Mouse (Mus musculus) cerebellum, adult 9-11 months (tissue): ENCODE data around the gene Ddc.

Source experiments
- DNase-seq: peaks from one replicate; pipeline ENCODE4 v3.0.0; 2022

The Ddc gene

DNA sequence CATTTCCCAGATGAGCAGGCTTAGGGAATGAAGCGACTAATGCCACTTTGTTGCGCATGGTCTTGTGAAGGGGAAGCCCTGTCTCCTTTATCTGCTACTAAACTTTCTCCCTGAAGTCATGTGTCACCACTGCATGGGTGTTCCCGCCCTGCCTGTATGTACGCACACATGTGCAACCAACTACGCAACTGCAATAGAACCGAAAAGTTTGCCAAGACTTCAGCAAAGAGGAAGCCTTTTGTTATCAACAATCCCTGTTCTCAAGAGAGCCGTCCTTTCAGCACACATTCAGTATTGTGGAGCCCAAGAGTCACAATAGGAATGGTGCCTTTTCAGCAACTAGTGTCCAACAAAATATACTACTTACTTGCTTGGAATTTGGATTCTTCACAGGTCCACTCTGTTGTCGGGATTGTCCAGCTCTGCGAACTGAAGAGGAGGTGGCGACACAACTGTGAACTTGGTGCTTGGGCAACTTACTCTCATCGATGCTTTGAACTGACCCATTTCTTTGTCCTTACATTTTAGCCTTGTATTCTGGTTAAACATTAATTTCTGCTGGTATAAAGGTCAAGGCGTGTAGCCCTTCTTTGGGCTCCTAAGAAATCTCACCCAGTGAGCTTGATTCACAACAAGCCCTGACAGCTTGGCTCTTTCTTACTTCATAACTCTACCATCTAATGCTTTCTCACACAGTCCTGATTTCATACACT lies at the start of gene Ddc:
Gene Ddc (minus strand): TSS at position 500 of the 713 bp plus-strand sequence.
- no peak for DNase-seq

DNA sequence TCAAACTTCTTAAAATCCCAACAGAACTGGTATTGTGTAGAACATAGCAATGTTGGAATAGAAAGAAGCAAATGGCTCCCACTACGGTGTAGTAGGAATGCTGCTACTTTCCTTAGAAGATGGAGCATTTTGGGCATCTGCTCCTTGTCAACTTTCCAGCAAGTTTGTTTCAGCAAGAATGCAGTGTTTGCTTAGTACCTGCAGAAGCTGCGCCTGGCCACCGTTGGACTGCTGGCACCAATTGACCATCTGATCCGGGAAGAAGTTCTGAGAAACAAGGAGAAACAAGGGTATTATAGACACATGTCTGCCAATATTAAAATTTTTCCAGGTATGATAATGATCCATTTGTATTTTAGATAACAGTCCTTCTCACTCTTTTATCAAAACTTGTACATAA lies 47.8 kb upstream of the Ddc start:
- DNase-seq: no peak

DNA sequence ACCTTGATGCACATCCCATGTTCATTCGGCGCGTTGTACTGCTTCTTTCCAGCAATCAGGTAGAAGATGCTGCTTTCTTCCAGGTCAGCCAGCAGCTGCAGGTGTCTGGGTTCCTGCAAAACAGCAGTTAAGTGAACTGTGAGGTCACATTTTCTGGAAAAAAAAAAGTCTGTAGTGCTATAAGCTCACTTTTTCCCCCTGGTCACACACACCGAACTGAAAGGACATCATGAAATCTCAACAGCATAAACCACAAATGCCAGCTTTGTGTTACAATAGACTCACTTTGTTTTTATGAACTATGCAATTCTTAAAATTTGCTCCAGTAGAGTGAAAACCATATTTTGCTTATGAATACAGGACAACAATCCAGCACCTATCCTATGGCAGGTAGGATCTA lies 46.9 kb upstream of the Ddc start:
- DNase-seq: no peak

DNA sequence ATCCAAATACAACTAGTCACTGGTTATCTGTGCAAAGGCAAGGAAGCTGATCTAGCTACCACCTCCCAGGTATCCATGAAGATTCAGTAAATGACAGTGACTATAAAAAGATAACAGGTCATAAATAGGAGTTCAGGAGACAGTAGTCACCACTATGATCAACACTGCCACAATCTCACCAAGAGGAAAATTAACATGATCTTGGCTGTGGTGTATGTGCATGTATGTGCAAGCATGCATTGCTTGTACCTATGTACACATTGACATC lies 46.1 kb upstream of the Ddc start:
- DNase-seq: no peak

DNA sequence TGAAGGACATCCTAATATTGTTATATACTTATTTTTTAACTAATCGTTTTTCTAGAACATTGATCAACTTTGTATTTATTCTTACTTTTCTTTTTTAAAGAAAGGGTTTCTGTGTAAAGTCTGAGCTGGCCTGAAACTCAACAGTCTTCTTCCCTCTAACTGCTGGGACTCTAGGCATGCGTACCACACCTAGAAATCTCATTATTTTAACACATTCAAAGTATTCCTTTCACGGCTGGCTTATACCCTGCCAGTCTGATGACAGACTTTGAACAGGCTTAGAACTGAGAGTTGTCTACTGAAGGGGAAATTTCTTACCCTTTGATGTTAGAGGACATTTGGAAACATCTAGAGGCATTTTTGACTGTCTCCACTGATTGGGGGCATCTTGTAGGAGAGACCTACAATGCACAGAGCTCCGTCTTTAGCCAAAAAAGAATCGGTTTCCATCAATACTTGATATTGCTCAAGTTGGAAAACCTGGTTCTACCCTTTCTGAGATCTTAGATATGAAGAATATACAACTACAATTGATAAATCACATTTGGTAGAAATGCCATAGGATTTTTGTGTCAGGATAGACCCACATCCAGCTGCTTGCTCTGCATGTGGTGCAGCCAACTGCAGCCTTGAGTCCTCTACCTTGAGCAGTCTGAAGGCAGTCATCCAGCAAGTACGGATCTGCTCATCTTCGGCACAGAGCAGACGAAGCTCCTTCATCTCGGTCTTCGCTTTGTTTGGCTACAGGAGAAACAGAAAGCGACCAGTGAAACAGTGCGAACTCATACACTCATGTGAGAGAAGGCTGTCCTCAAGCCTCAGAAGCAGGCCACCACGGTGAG lies 45.5 kb upstream of the Ddc start:
- DNase-seq: no peak

DNA sequence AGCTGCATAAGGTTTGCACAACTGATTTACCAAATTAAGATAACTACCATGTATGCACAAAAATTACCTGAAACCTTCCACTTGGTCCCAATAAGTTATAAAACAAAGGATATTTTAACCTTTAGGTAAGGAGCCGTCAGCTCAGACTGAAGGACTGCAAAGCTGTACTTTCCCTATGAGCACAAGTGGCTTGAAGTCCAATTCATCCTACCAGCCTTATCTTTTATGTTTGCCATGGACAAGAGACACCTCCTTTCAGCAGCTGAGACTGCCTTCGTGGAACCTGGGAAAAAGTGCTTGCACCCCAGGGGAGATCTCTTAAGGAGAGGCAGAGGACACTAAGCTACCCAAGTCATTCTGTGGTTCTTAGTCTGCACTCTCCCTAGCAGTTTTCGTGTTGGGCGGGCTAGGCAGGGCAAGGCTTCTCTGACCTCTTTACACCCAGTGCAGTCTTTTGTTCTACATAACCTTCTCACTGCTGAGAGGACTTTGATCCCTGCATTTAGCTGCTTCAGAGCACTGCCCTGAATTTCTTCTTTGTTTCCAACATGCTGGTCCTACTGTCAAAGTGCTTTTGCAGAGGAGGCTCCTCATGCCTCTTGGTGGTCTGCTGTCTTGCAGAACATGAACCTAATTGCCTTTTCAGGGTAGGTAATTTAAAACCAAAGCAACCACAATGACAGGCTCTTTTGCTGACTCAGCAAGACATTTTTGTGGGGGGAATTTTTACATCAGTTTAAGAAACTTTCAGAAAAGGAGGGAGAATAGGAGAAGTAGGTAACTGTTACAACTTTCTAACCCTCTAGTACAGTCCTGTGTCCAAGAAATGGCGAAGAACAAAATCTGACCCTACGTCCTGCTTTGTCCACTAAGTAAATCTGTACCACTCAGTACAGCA lies 44.6 kb upstream of the Ddc start:
- DNase-seq: no peak

DNA sequence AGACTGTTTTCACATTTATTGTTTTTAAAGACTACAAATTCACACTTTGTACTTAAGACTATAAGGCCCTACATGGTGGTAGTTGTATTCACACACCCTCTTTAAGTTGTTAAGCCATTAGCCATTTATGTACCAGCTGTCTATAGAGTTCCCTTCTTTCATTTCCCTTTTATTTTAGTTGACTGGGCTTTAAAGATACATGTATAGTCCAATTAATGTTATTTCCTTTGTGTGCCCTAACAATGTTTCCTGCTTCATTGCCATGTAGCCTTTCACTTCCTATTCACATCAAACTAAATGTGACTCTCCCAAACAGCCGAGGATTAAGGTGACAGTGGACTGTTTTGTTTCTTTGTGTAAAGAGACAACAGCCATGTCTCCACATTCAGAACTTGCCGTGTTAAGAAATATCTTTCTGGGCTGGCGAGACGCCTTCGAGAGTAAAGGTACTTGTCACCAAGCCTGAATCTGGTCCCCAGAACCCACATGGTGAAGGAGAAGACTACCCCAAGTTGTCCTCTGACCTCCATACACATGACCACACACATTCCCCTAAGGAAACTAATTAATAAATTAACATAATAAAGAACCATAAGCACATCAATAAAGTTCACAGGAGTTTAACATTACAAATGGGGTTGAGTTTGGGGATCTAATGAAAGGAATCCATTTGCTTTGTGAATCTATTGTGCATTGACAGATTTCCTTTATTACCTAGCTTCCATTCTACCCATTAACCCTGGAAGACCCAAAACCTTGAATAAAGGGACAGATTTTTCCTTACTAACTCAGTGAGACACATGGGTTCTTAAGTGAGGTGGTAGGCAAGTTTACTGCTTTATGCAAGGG lies 43.1 kb upstream of the Ddc start:
- DNase-seq: no peak

DNA sequence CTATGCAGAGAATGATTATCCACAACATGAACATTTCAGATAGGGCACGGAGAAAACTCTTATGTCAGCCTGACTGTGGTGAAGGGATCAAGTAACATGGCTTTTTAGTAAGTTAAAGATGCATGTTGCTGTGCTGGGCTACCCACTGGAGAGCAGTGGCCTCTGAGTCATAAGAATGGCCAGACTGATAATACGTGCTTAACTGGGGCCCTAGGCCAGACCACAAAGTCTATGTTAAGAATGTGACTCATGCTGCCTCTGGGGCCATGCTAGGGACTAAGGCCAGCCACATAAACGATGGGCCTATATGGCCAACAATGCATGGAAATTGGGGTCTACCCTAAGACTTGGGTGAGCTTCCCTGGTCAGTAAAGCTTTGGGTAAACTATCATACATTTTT lies 41.7 kb upstream of the Ddc start:
- DNase-seq: no peak

DNA sequence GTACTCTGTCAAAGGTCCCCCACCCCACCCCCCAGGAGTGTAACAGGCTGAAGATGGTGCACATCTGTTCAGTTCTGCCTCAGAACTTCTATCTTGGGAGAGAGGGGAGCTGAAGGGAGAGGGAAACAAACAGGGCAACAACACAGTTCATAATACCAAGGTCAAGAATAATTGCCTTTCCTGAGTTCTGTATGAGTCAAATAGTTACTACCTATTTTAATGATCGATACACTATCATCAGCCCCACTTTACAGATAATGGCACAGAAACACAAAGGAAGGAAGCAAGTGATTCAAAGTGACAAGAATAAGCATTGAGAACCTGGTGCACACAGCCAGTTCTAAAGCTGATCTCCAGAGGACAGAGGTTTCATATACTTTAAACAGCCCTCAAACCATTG lies 40.6 kb upstream of the Ddc start:
- no peak for DNase-seq

DNA sequence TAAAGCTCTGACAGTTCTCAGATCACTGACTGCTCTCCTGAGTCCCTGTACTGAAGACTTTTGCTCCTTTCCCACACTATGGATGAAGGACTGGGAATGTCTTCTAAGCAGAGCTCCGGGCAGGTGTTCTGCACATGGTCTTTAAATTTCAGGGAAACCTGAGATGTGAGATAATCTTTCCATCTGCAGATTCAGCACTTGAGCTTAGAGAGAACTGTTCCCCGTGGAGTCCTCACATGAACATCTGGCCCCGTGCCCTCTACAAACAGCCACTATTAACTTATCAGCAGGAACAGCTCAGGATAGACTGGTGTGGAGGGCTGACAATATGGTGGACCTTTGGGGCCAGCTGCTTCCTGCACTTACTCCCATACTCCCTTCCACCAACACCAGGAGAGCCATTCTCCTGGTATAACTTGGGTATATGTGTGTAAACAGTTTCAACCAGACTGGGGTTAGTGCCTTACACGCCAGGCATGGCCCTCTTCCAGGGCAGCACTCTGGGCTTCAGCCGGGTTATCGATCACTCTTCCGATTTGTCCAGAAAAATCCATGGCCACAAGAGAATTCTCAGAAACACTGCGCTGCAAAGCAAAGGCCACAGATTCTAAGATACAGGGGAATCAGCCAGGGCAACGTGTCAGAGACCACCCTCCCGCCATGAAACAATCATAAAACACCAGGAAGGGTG lies 39.5 kb upstream of the Ddc start:
- no peak for DNase-seq

DNA sequence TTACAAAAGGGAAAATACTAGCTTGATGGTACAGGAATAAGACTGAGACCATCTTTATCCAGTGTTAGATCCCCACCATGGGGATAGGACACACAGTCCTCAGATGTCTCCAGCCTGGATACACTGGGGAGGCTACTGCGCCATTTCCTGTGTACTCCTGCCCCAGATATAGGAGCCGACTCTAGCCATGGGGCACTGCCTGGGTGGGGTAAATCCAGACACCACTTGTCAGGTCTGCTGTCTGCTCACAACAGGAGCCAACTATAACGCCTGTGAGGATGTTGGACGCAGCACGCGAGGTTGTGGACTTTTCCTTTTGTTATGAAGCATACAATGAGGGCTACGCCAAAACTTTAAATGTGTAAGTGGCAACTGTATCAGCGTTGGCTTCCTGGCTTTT lies 36.9 kb upstream of the Ddc start:
- no peak for DNase-seq

DNA sequence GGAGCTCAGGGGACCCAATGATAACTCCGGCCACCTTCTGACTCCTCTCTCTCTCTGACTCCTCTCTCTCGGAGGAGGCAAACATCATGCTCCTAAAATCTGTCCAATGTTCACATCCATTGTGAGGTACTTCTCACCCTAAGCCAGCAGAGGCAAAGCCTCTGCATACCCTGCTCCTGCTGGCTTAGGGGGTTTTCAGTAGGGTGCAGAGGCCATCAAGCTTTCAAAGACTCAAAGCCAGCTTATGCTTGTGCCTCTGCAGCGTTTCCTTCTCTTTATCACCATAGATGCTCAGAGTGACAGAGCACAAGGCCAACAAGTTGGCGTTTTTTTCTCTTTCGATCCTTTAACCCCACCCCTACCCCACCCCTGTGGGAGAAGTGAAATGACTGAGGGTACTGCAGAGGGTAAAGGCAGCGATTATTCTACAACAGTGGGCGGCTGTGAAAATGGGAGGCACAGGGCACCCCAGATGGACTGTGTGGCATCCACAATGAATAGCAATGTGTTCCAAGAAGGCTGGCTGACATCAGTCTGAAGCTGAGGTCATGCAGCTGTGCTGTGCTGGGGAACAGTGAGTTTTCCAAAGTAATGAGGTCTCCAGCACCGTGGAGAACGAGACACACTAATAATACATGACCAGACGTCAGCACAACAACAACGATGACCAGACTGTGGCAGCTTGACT lies 34.3 kb upstream of the Ddc start:
- DNase-seq: peak; percentile 25

DNA sequence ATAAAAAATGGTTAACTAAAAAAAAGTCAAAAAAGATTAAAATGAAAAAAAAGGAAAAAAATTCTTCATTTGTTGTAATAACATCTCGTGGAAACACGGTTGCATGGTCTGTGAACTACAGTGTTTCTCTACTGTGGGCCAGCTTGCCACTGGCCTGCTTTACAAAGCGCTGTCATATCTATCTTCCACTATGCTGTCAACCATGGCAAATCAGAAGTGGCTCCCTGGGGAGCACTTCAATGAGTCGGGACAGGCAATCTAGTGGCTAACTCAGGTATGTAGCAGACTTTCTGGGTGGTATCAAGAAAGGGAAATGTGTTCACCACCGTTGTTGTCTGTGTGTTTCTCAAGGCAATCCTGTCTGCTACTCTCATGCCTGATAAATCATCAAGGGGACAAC lies 33.7 kb upstream of the Ddc start:
- DNase-seq: no peak

DNA sequence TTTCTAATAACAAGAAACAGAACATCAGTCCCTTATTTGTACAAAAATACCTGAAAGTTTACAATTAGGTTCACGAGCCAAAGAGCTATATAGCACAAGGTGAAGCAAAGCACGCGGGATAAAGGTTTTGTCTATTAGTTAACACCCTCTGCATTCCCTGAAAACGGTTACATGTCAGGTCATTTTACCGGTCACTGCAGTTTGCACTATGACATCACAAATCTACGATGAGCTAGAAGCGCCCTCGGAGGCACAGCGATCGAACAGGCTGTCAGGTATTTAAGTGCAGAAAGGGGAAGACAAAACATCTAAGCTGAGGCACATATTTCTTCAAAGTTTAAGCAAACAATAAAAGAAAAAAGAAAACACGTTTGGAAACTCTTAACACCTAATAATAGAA lies 32.6 kb upstream of the Ddc start:
- DNase-seq: no peak

DNA sequence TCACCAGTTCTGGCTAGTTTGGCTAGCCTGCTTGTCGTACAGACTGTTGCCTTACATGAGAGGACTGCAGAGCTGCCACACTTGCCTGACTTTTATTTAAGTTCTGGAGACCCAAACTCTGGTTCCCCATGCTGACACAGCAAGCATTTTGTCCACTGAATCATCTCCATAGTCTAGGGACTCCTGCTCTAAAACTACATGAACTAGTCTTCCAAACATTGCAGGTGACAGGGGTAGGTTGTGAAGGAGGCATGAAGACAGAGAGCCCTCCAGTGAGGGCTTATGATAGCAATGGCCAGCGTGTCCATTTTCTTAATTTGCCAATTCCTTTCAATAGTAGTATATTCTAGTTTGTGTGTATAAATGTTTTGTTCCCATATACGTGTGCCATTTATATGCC lies 31.1 kb upstream of the Ddc start:
- DNase-seq: no peak

DNA sequence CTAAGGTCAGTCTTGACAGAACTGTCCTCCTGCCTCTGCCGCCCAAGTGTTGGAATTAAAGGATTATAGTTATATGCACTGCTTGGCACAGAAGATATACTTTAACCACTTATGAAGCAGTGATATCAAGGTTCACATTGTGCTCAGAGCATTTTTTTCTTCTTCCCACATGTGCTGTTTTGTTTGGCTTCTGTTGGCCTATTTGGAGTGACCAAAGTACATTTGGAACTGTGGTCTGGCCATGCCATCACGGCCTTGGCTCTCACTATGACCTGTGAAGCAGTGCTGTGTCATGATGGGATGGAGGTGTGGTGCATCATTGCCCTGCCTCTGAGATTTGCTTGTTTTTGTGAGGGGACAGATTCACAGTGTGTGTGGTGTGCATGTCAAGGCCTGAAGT lies 30.6 kb upstream of the Ddc start:
- DNase-seq: no peak

DNA sequence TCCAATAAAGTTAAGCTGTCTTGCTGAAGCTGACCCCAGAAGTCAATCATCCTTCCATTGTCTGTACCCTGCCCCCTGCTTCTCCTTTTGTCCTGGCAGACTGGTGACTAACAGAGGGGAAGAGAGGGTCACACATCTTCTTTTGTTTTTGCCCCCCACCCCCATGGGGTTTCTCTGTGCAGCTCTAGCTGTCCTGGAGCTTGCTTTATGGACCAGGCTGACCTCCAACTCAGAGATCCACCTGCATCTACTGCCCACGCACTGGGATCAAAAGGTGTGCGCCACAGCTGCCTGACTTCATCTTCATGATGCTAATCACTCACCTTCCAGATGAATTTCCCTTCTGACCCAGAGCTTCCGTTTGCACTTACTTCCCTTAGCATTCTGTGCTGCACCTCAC lies 26.0 kb upstream of the Ddc start:
- no peak for DNase-seq

DNA sequence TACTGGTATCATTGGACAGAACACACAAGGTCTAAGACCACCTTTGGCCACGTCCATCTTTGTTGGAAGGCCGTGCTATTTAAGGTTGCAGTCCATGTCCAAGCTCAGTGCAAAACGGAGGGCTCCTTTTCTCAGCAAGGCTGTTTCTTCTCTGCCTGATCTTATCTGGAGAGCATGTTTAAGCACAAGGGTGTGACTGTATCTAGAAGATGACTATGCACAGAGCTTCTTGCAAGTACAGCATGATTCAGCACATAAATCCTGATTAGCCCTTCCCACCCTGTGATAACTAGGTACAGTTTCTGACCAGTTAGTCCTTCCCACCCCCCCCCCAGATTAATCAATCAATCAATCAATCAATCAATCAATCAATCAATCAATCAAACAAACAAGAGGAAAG lies 25.4 kb upstream of the Ddc start:
- DNase-seq: no peak

DNA sequence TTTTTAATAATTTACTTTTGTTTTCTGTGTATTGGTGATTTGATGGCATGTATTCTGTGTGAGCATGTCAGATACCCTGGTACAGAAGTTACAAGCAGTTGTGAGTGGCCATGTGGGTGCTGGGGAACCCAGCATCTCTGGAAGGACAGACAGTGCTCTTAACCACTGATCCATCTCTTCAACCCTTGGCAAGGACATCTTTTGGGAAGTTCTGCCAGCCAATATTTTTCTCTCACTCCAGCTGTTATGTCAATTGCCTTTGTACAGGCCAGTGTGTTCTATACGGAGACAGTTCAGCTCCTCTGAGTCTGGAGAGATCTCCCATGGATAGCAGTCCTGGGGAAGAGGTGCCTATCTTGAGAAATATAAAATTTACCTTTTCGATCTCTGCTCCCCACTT lies 24.2 kb upstream of the Ddc start:
- no peak for DNase-seq

DNA sequence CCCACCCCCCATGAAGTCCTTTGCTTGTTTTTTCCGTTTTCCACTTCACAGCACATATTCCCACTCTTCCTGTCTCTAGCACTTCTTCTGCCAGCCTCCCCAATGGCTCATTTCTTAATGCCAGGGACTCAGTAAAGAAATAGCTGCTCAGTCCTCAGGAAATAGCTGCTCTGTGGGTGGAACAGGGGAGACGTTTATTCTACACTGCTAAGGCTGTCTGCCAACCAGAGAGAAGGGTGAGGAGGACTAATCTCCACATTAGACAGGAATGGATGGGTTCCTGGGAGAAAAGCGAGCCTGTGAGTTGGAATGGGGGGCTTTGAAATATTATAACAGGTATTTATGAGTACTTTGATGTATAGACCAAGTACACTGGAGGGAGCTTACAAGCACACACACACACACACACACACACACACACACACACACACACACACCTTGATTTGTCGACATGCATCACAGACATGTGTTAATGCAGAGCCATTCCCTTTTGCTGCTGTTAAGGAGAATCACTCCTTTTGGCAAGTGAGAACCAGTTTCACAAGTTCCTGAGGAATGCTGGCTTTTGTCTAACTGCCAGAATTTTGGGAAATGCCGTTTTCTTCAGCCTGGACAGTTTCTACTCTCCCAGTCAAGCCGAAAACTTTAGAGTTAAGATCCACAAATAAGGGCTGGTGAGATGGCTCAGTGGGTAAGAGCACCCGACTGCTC lies 9.9 kb upstream of the Ddc start:
- no peak for DNase-seq

DNA sequence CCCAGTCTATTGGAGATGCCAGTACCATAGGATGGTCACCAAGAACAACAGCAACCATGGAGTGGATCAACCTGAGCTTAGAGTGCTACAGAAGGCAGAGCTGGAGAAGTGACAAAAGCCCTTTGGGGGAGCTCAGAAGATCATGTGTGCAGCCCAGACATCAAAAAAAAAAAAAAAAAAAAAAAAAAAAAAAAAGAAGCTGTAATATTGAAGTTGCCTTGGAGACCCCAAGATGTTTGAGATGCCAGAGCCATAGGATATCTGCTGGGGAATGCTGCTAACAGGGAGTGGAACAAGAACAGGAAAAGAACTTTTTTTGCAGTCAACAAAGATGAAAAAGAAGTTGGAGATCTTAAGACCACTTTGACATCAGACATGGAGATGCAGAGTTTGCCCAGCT lies 7.6 kb upstream of the Ddc start:
- no peak for DNase-seq
